Mouse (Mus musculus): ENCODE measurements around the gene Prr36. TPM values are rescaled to one million over a fixed set of nuclear protein-coding genes. Genes with fewer than 3 reads are reported as not detected.
"Not testable (repeated sequence)": the region's sequence is repeated elsewhere in the genome, so short reads cannot be mapped to it uniquely, and the experiment has no call there.

Gene Prr36
- 0.24 and 0.46 TPM in 2 replicates for polyA plus RNA-seq (2015; fragmentation: Nextera tagmentation; extraction: Ambion mirVana)

- Histone ChIP-seq H3K4me2 (peak within 1 kb of the TSS; percentile 67), H3K4me1 (replicated peaks) (peaks cover 25% of the 10 kb centered on the region), H3K27ac (no peak within 1 kb of the TSS), H3K27me3 (peaks cover 67% of the 10 kb centered on the region), H3K9me3 (replicated peaks) (no peaks in the 10 kb centered on the region), H3K4me3 (replicated peaks) (peak within 1 kb of the TSS; percentile 43), H3K36me3 (no peaks in the 10 kb centered on the region), H3K9ac (no peak within 1 kb of the TSS)
- ATAC-seq (ENCODE audit: low read depth) (no peak), DNase-seq (no peak)
- WGBS (ENCODE audit: insufficient replicate concordance) = 5% methylated on average over 44 of the region's 44 CpGs
Observed at GRCm38 (mm10) chr8:4216791-4217621, at the start of gene Prr36. Prr36 (minus strand) TSS chr8:4217459.

GRCm38 (mm10) chr8:4265160-4265914, 48.1 kb upstream of the Prr36 start:
- no peak overlapping the region for H3K9ac ChIP-seq
- H3K4me2 ChIP-seq = no peak overlapping the region
- no peak for ATAC-seq (ENCODE audit: low read depth)
- H3K9me3 ChIP-seq (replicated peaks) = no peaks in the 10 kb centered on the region
- peaks cover 100% of the 10 kb centered on the region for H3K36me3 ChIP-seq
- no peaks in the 10 kb centered on the region for H3K4me1 ChIP-seq (replicated peaks)
- no peak for DNase-seq
- no peaks in the 10 kb centered on the region for H3K27me3 ChIP-seq
- WGBS (ENCODE audit: insufficient replicate concordance) = 83% methylated on average over 15 of the region's 15 CpGs
- no peak overlapping the region for H3K27ac ChIP-seq
- no peak overlapping the region for H3K4me3 ChIP-seq (replicated peaks)

DNA sequence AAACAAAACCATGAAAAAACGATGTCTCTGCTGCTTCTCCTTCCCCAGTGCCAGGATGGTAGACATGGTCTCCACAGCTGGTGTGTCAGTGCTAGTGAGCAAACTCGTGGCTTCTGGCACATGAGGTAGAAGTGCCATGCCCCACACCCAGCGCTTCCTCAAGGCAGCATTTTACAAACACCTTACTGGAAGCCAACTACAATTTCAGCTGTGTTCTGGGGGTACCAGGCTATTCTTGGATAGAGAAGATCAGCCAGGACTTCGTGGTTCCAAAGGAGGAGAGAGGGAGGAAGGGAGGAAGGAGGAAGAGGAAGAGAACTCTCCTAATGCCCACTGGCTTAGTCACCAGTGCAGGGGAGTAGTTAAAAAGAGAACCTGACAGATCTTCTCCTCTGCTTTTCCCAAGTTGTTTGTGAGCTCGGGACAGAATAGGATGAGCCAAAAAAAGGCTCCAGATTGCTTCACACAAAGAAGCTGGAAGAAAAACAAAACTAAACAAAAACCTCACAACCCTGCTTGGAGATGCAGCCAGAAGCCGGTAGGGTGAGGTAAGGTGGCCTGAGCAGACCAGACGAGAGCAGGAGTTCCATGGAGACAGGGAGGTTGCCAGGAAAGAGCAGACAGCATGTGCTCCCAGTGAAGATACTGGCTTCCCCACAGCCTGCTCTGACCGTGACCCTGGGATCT, 46.0 kb upstream of the Prr36 start:
- Histone ChIP-seq H3K27ac (no peak overlapping the region), H3K9me3 (replicated peaks) (no peaks in the 10 kb centered on the region), H3K36me3 (peaks cover 87% of the 10 kb centered on the region), H3K9ac (no peak overlapping the region), H3K27me3 (no peaks in the 10 kb centered on the region), H3K4me3 (replicated peaks) (no peak overlapping the region), H3K4me2 (no peak overlapping the region), H3K4me1 (replicated peaks) (peaks cover 19% of the 10 kb centered on the region)
- DNase-seq (no peak), ATAC-seq (ENCODE audit: low read depth) (no peak)
- WGBS (ENCODE audit: insufficient replicate concordance) = 69% methylated on average over 8 of the region's 8 CpGs

DNA sequence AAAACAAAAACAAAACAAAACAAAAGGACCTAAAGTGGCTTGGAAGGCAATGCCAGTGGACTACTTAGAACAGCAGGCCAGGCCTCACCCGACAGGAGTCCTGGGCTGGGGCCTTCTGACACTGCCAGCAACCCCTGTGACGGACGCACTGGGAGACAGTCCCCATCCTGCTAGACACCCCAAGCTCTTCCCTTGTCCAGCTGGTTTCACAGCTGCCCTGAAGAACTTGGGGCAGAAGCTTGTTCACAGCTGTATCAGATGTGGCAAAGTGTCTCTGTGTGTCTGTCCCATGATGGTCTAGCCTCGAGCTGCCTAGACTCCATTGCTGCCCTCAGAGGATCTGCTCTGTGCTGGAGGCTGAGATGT, 42.5 kb upstream of the Prr36 start:
- H3K36me3 ChIP-seq = peaks cover 70% of the 10 kb centered on the region
- WGBS (ENCODE audit: insufficient replicate concordance) = 88% methylated on average over 4 of the region's 4 CpGs

GRCm38 (mm10) chr8:4259125-4259804, 42.0 kb upstream of the Prr36 start, which contains the start of gene Ctxn1:
Ctxn1 (minus strand) TSS chr8:4259274.
- Histone ChIP-seq H3K27me3 (no peaks in the 10 kb centered on the region), H3K4me3 (replicated peaks) (peak within 1 kb of the TSS; percentile 68), H3K9ac (peak within 1 kb of the TSS; percentile 68), H3K27ac (peak within 1 kb of the TSS; percentile 77), H3K4me2 (peak within 1 kb of the TSS; percentile 99), H3K4me1 (replicated peaks) (peaks cover 27% of the 10 kb centered on the region), H3K9me3 (replicated peaks) (no peaks in the 10 kb centered on the region), H3K36me3 (peaks cover 70% of the 10 kb centered on the region)
- DNase-seq = peak; percentile 94
- ATAC-seq (ENCODE audit: low read depth) = peak; percentile 94
- 9% methylated on average over 33 of the region's 33 CpGs for WGBS (ENCODE audit: insufficient replicate concordance)

More for the DNA sequence above, 42.5 kb upstream of the Prr36 start:
- Histone ChIP-seq H3K27me3 (no peaks in the 10 kb centered on the region), H3K4me1 (replicated peaks) (peaks cover 26% of the 10 kb centered on the region), H3K27ac (peak overlapping the region; percentile 77), H3K9ac (peak overlapping the region; percentile 58; the same call in 1 of the 2 replicates), H3K4me2 (peak overlapping the region; percentile 99; the same call in 1 of the 2 replicates), H3K9me3 (replicated peaks) (no peaks in the 10 kb centered on the region), H3K4me3 (replicated peaks) (no peak overlapping the region; the same call in 1 of the 2 replicates)
- ATAC-seq (ENCODE audit: low read depth) (no peak), DNase-seq (no peak)

DNA sequence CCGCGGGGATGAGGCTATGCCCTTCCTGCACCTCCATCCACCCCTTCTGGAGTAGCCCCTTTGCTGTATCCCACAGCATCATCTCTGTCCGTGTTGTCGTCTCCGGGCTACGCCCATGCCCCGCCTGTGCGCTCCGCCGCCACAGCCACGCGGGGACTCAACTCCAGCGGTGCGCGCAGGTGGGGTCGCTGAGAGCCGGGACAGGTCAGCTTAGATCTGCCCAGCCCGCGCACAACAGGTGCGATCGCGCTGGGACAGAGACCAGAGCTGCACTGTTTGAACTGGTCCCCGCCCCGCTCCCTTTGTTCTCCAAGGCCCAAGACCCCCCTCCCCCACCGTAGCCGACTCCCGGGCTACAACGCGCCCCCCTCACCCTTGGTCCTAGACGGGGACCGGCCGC, 41.4 kb upstream of the Prr36 start:
- DNase-seq = peak; percentile 33
- Histone ChIP-seq H3K4me1 (replicated peaks) (peaks cover 32% of the 10 kb centered on the region), H3K9ac (peak overlapping the region; percentile 68), H3K36me3 (peaks cover 66% of the 10 kb centered on the region), H3K27ac (peak overlapping the region; percentile 59), H3K4me3 (replicated peaks) (peak overlapping the region; percentile 68), H3K9me3 (replicated peaks) (no peaks in the 10 kb centered on the region), H3K4me2 (peak overlapping the region; percentile 99), H3K27me3 (no peaks in the 10 kb centered on the region)
- ATAC-seq (ENCODE audit: low read depth) = peak; percentile 61
- WGBS (ENCODE audit: insufficient replicate concordance) = 0% methylated on average over 31 of the region's 32 CpGs

DNA sequence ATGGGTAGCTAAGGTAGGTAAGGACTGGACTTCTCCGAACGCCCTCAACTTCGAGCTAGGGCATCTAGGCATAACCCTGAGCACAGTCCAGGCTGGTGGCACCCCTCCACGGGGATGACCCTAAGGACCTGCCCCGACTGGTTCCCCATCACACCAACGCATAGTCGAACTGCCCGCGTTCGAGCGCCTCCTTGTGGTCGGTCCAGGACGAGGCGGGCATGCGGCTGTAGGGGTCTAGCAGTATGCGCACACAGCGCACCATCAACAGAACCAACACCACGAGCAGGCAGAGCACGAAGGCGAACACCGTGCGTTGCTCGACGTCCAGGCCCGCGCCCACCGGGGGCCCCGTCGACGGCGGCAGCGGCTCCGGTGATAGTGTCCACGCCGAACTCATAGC, 41.0 kb upstream of the Prr36 start:
- Histone ChIP-seq H3K36me3 (peaks cover 61% of the 10 kb centered on the region), H3K4me1 (replicated peaks) (peaks cover 36% of the 10 kb centered on the region), H3K9ac (peak overlapping the region; percentile 68), H3K9me3 (replicated peaks) (no peaks in the 10 kb centered on the region), H3K4me2 (peak overlapping the region; percentile 99), H3K27me3 (no peaks in the 10 kb centered on the region), H3K27ac (no peak overlapping the region), H3K4me3 (replicated peaks) (peak overlapping the region; percentile 68)
- ATAC-seq (ENCODE audit: low read depth) = peak; percentile 42
- DNase-seq = peak; percentile 67
- WGBS (ENCODE audit: insufficient replicate concordance) = 3% methylated on average over 35 of the region's 35 CpGs

DNA sequence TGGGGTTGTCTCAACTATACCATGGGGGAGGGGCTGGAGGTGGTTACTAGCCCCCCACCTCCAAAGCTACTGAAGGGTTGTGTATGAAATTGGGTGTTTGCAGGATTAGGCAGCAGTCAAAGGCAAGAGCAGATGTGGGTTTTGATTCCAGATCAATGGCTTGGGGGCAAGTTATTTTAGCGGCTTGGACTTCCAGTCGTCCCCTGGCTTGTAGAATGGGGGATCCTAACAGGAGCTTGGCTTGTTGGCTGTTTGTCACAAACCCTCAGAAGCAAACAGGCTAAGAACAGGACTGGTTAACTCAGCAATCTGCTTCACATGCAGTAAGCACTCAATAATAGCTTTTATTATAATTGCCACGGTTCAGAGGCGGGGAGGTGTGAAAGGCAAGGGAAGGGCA, 40.1 kb upstream of the Prr36 start:
- DNase-seq (no peak), ATAC-seq (ENCODE audit: low read depth) (no peak)
- no peak overlapping the region for H3K4me2 ChIP-seq
- H3K4me3 ChIP-seq (replicated peaks) = no peak overlapping the region
- H3K27ac ChIP-seq = no peak overlapping the region
- 84% methylated on average over 4 of the region's 4 CpGs for WGBS (ENCODE audit: insufficient replicate concordance)
- peaks cover 39% of the 10 kb centered on the region for H3K4me1 ChIP-seq (replicated peaks)
- no peaks in the 10 kb centered on the region for H3K9me3 ChIP-seq (replicated peaks)
- no peak overlapping the region for H3K9ac ChIP-seq
- H3K27me3 ChIP-seq = no peaks in the 10 kb centered on the region
- peaks cover 52% of the 10 kb centered on the region for H3K36me3 ChIP-seq

DNA sequence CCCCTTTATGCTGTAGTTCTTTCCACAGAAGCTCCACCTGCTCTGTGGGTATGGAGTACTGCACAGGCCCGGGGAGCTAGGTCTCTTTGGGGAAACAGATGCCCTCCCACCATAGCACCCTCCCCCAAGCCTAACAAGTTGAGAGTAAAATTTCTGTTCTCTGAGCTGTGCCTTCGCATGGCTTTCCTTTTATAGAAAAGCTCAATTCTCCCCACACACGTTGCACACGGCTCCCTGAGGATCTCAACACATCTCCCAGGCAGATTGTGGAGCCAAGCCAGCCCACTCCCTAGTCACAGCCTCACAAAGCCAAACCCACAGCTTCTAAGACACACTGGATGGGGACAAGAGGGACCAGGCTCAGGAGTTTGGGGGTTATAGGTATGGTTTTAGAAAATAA, 39.7 kb upstream of the Prr36 start:
- Histone ChIP-seq H3K27ac (no peak overlapping the region), H3K9me3 (replicated peaks) (no peaks in the 10 kb centered on the region), H3K9ac (no peak overlapping the region), H3K4me1 (replicated peaks) (peaks cover 43% of the 10 kb centered on the region), H3K36me3 (peaks cover 48% of the 10 kb centered on the region), H3K27me3 (no peaks in the 10 kb centered on the region), H3K4me3 (replicated peaks) (no peak overlapping the region), H3K4me2 (no peak overlapping the region)
- ATAC-seq (ENCODE audit: low read depth) = no peak
- WGBS (ENCODE audit: insufficient replicate concordance) = 59% methylated on average over 4 of the region's 4 CpGs
- no peak for DNase-seq

- H3K4me2 ChIP-seq; H3K27ac ChIP-seq; ATAC-seq (ENCODE audit: low read depth); H3K9me3 ChIP-seq (replicated peaks); H3K27me3 ChIP-seq; DNase-seq; H3K9ac ChIP-seq; H3K4me3 ChIP-seq (replicated peaks): not testable (repeated sequence)
- H3K4me1 ChIP-seq (replicated peaks) = peaks cover 54% of the 10 kb centered on the region
- H3K36me3 ChIP-seq = peaks cover 34% of the 10 kb centered on the region
- WGBS (ENCODE audit: insufficient replicate concordance) = 65% methylated on average over 7 of the region's 7 CpGs
Observed at GRCm38 (mm10) chr8:4255471-4255870, 38.2 kb upstream of the Prr36 start.

Measured in liver, embryonic 13.5 days (tissue).